Mouse (Mus musculus) gastrocnemius, adult 2 months (tissue): ENCODE data around the gene Tlcd2. TPM values are rescaled to one million over a fixed set of nuclear protein-coding genes. Genes with fewer than 3 reads are reported as not detected.

Experiments used
- DNase-seq: peaks from one replicate; pipeline ENCODE4 v3.0.0; 2022
- H3K27ac ChIP-seq: fragments of 200-600 bp; 2 replicates; pipeline ENCODE4 v1.8.1; 2022; ENCODE audit warnings: mild to moderate bottlenecking
- H3K4me3 ChIP-seq: fragments of 200-600 bp; 2 replicates; pipeline ENCODE4 v1.8.1; 2022; ENCODE audit warnings: mild to moderate bottlenecking, moderate library complexity
- CTCF ChIP-seq: fragments of 200-600 bp; IDR thresholded peaks from 2 replicates; pipeline ENCODE4 v1.8.1; 2022; ENCODE audit warnings: antibody characterized with exemption, mild to moderate bottlenecking, moderate library complexity
- intact Hi-C: fragments of 180-260 bp; cut with DNase I; formaldehyde crosslinking; loops from one replicate; pipeline ENCODE4 v1.15.1; 2025
- total RNA-seq, 2 experiments: library from RNA; stranded (reverse); gene quantifications; 2 replicates each; pipeline ENCODE4 v1.2.3; 2021

Tlcd2 gene
- total RNA-seq, 2 experiments from 2014 or later: 2.6 to 3.1 TPM

DNA sequence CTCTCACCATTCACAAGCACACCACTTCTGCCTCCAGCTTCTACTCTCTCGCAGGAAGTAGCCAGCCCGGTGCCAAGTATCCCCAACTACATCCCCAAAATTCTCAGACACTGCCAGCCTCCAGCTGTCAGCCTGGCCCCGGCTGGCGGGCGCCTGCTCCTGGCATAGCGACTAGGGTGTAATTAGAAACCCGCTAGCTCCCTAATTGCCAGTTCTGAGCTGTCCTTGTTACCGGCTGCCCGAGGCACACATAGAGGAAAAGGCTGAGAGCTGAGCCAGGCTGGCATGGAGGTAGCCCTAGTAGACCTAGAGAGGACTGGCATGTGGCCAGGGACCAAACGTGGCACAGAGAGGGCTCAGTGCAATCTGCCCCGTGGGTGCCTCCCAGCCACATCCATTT lies 30.2 kb upstream of the Tlcd2 start:
- Histone ChIP-seq H3K27ac (peak overlapping the region; percentile 49), H3K4me3 (no peak overlapping the region)
- DNase-seq: peak; percentile 92
- intact Hi-C loops: no loop called here
- no peak for TF ChIP-seq CTCF

DNA sequence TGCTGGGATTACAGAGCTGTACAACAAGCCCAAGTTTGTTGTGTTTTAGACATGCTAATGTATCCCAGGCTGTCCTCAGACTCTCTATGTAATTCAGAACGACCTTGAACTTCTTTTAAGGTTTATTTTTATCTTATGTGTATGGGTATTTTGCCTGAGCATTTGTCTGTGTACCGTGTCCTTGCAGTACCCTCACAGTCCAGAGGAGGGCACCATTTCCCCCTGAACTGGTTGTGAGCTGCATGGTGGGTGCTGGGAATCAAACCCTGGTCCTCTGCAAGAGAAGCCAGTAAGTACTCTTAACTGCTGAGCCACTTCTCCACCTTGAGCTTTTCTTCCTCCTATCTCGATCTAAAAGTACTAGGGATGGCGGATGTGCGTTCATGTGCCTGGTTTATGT lies 27.4 kb upstream of the Tlcd2 start:
- Histone ChIP-seq H3K4me3 (no peak overlapping the region), H3K27ac (no peak overlapping the region)
- peak; percentile 29; the same call in 1 of the 2 replicates for TF ChIP-seq CTCF
- no peak for DNase-seq
- intact Hi-C loops: no loop called here

DNA sequence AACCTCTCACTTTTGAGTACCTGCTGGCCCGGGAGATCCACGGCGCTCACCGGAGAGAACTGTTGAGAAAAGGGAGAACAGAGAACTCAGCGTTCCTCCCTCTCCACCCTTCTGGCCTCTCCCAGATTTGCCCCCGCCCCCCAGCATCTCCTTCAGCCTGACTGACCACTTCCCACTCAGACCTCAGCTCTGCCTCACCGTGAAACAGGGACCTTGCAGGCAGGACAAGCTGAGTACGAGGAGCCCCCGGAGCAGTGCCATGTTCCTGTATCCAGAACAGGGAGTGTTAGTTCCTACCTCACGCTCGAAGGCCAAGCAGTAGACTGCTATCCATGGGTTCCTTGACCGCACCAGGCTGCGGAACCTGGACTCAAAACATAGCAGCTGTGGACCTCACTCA lies 23.3 kb upstream of the Tlcd2 start:
- Histone ChIP-seq H3K4me3 (no peak overlapping the region), H3K27ac (no peak overlapping the region)
- no peak for DNase-seq
- no peak for TF ChIP-seq CTCF
- intact Hi-C loops: no loop called here

DNA sequence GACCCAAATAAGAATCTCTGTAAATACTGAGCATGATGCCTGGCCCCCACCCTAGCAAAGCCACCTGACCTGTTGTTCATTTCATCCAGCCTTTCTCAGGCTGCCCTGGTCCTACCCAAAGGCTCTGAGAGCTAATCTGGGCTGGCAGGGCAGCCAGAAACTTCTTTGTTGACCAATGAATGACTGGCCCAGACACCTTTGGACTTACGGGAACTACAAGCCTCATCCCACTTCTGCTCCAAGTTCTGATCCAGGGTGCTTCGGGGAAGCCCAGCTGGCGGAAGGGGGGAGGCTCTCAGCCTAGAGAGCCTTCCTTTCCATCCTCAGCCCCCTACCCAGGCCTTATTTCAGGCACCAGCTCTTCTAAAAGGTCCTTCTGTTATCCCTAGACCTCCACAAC lies 22.7 kb upstream of the Tlcd2 start:
- DNase-seq: no peak
- TF ChIP-seq CTCF: no peak
- Histone ChIP-seq H3K4me3 (no peak overlapping the region), H3K27ac (no peak overlapping the region)
- intact Hi-C loops: no loop called here

DNA sequence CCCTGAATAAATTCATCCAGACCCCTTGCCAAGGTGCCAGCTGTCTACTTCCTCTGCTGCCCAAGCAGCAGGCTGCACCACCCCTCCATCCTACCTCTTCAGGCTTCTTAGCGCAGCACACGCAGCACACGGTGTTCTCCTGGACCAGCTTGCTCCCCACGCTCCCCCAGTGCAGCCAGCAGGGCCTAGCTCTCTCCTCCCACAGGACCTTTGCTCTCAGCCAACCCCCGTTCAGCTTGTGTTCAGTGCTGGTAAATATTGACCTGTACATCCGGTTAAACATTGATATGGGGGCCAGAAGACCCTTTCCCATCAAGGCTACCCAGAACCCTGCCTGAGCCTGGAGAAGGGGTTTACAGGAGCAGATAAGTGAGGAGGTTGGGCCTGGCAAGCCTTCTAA lies 22.2 kb upstream of the Tlcd2 start, which contains the start of gene Serpinf2:
TSS of gene Serpinf2 (minus strand) at position 229 of the 400 bp plus-strand sequence.
- intact Hi-C loops: no loop called here
- no peak for DNase-seq
- Histone ChIP-seq H3K27ac (no peak within 1 kb of the TSS), H3K4me3 (no peak within 1 kb of the TSS)
- TF ChIP-seq CTCF: no peak

DNA sequence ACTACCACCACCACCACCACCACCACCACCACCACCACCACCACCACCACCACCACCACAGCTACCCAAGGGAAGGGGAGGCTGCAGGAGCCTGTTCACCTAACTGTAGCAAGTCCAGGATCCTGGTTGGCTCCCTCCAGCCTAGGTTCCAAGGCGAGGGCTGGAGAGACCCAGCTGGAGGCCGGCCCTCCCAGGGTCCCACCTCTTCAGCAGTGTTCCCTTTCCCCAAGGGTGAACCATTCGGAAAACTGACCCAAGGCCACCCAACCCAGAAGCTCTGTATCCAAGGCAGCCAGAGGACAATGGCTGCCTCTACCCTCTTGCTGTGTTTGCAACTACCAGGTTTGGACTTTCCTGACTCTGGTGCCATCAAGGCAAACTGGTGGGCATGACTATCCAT lies 21.6 kb upstream of the Tlcd2 start:
- Histone ChIP-seq H3K27ac (no peak overlapping the region), H3K4me3 (no peak overlapping the region)
- intact Hi-C loops: no loop called here
- no peak for TF ChIP-seq CTCF
- DNase-seq: no peak

DNA sequence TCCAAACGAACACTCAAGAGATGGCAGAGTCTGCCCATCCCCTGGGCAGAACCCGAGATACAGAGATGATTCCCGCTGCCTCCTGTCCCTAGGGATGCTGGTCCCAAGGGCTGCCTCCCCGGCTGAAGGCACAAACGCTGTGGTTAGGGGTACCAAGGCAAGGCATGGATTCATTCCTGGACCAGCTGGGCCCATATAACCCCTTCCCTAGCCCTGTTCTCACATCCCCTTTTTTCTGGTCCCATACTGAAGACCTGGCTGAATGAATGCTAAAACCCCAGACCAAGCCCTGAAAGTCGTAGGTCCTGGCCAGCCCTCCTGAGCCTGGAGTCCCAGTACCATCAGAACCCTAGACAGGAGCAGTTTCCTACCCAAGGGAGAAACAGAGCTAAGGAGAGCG lies 20.5 kb upstream of the Tlcd2 start:
- intact Hi-C loops: no loop called here
- TF ChIP-seq CTCF: no peak
- no peak for DNase-seq

DNA sequence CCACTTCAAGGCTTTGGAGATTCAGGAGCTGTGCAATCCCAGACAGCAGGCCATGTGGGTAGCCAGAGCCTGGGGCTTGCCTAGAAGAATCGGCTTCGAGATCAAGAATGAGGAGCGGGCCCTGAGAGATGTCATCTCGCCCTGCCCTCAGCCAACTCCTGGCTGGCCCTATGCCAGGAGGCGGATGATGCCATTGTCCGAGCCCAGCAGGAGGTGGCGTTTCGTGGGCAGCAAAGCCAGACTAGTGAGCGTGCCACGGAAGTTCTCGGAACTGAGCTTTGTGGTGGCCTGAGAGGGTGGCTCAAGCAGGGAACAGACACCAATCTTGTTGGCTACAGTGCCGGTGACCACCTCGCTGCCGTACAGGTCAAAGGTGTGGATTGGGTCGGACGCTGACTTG lies 19.9 kb upstream of the Tlcd2 start:
- no peak overlapping the region for H3K4me3 ChIP-seq
- no peak overlapping the region for H3K27ac ChIP-seq
- TF ChIP-seq CTCF: no peak
- intact Hi-C loops: no loop called here
- no peak for DNase-seq

More for the DNA sequence above, 20.5 kb upstream of the Tlcd2 start:
- H3K27ac ChIP-seq: no peak overlapping the region
- H3K4me3 ChIP-seq: no peak overlapping the region

DNA sequence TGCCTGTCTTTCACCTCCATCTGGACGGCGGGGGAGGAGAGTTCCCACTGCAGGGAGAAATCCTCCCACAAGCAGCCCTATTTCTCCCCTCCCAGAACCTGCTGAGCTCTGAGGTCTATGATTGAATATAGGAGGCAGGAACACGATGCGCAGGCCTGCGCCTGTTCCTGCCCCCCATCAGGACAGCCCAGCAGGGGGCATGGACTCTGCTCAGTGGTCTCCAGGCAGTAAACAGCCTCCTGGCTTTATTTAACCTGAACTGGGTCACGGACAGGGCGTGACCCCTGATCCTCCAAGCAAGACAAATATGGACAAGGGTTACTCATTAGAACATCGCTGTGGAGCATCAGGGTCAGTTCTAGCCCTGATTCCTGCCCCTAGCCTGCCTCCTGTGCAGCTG lies 17.8 kb upstream of the Tlcd2 start:
- Histone ChIP-seq H3K27ac (no peak overlapping the region), H3K4me3 (no peak overlapping the region)
- TF ChIP-seq CTCF: no peak
- DNase-seq: no peak
- intact Hi-C loops: no loop called here

DNA sequence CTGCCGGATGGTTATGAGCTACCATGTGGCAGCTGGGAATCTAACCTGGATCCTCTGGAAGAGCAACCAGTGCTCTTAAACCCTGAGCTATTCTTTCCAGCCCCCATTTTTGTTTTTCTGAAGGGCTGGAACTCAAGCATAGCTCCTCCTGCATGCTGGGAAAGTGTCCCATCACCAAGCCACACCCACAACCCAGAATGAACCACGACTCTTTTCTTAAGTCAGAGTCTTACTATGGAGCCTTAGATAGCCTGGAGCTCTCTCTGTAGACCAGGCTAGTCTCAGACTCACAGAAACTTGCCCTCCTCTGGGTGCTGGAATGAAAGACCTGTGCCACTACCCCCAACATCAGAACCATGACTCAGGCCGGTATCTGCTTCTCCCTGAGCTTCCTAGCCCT lies 12.9 kb upstream of the Tlcd2 start:
- Histone ChIP-seq H3K27ac (no peak overlapping the region), H3K4me3 (no peak overlapping the region)
- no peak for TF ChIP-seq CTCF
- intact Hi-C loops: no loop called here
- no peak for DNase-seq

DNA sequence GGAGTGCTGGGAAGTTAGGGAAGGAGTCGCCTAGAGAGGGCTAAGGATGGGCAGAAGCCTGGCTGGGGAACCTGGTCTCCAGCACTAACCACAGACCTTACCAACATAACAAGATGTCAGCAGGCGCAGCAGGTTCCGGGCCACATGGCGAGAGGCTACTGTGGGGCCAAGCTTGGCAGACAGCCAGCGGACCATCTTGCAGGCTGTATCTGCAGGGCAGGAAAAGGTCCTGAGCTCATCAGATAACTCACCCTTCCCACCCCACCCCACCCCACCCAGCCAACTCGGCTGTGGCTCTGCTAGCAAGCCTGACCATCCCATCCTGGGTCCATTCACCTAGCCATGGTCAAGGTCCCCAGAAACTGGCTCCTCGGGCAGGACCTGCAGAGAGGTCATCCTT lies 11.8 kb upstream of the Tlcd2 start:
- no peak for TF ChIP-seq CTCF
- intact Hi-C loops: no loop called here
- DNase-seq: no peak
- Histone ChIP-seq H3K4me3 (no peak overlapping the region), H3K27ac (no peak overlapping the region)

DNA sequence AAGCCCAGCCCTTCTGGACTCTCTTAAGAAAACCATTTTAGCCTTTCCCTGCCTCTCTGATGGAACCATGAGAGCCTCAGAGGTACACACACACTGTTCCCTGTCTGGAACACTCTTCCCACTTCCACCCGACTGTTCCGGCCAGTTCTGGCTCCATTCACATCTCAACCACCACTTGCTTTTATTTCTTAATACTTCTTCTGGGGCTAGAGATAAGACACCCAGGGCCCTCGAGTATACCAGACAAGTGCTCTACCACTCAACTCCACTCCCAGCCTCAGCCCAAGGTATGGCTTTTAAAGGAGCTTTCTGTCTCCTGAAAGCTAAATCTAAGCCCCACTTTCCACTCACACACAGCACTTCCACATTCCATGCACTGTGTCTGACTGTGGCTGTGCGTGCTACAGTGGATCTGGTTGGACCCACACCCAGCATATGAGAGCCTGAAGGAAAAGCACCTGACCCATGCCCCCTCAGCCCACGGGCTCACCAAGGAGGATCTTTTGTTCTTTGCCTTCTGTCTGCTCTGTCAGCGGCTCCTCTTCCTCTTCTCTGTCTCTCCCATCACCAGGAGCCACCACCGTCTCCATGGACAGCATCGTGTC lies 11.1 kb upstream of the Tlcd2 start:
- DNase-seq: no peak
- intact Hi-C loops: no loop called here
- Histone ChIP-seq H3K27ac (no peak overlapping the region), H3K4me3 (peak overlapping the region; percentile 24)
- TF ChIP-seq CTCF: no peak

DNA sequence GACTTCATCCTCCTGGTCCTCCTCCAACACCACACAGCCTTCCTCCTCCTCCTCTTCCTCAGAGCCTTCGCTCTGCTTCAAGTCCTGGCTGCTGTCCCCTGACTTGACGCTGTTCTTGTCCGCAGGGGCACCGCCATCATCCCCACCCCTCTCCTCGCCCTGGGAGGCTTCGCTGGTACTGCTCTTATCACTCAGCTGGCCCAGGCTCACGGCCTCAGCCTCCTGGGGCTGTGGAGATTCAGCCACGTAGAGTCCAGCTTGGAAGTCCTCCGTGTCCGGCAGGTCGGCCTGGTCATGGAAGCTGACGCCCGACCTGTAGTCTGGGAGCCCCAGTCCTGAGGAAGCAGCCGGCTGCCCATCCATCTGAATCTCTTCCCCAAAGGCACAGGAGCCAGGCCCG lies 10.6 kb upstream of the Tlcd2 start:
- TF ChIP-seq CTCF: no peak
- Histone ChIP-seq H3K4me3 (peak overlapping the region; percentile 24), H3K27ac (no peak overlapping the region)
- intact Hi-C loops: no loop called here
- no peak for DNase-seq

DNA sequence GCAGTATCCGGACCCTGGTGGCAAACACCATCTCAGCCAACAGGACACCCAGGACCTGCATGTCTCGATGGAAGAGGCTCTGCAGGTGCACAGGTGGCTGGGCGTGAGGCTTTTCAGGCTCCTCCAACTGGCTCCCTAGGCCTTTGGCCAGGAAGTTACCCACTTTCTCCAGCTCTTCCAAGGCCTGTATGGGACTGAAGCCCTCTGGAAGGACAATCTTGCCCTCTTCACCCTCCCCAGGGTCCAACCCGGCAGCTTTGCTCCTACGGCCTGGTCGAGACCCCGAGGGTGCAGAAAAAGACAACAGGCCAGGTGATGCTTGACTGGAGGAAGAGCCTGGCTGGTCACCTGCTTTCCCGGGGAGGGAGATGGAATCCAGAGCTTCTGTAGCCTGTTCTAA lies 9.4 kb upstream of the Tlcd2 start:
- intact Hi-C loops: no loop called here
- no peak overlapping the region for H3K4me3 ChIP-seq
- DNase-seq: no peak
- H3K27ac ChIP-seq: no peak overlapping the region
- no peak for TF ChIP-seq CTCF
